Mouse (Mus musculus): ENCODE measurements around the gene Eif4e1b. TPM values are rescaled to one million over a fixed set of nuclear protein-coding genes. Genes with fewer than 3 reads are reported as not detected.

The Eif4e1b gene
- polyA plus RNA-seq, 1 experiment from 2014 or later = not detected

DNA sequence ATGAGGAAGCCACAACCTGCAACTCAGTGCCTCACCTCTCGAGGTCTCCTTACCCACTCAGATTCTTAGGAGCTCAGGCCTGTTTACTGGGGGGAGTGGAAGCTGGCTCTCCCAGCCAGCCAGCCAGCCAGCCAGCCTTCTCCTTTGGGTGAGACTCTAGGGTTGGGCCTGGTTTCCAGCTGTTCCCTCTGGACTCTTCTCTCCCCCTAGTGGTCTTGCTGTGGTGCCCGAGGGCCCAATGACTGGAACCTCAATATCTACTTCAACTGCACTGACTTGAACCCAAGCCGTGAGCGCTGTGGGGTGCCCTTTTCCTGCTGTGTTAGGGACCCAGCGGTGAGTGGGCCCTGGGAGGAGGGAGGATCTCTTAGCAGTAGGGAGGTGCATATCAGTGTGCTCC, 11.0 kb downstream of the Eif4e1b start:
- H3K9ac ChIP-seq (ENCODE audit: low read depth, low read length) = no peak overlapping the region
- H3K27ac ChIP-seq (ENCODE audit: low read depth, low read length) = no peak overlapping the region
- H3K4me3 ChIP-seq (ENCODE audit: low read length) = no peak overlapping the region
- peaks cover 13% of the 10 kb centered on the region for H3K27me3 ChIP-seq (ENCODE audit: control insufficient read depth, insufficient read depth, low read length)
- WGBS = 53% methylated on average over 5 of the region's 5 CpGs
- ATAC-seq (ENCODE audit: low FRiP score, low TSS enrichment) = no peak
- peaks cover 3% of the 10 kb centered on the region; the same call in 1 of the 2 replicates for H3K4me1 ChIP-seq (ENCODE audit: control insufficient read depth, insufficient read depth, low read length)
- no peaks in the 10 kb centered on the region for H3K9me3 ChIP-seq (ENCODE audit: control insufficient read depth, low read length)
- H3K36me3 ChIP-seq (ENCODE audit: control insufficient read depth, insufficient read depth, low read length) = no peaks in the 10 kb centered on the region
- no peak overlapping the region for H3K4me2 ChIP-seq (replicated peaks; ENCODE audit: low read depth, low read length)

- 33% methylated on average over 4 of the region's 4 CpGs for WGBS
- Histone ChIP-seq H3K36me3 (ENCODE audit: control insufficient read depth, insufficient read depth, low read length) (no peaks in the 10 kb centered on the region), H3K27ac (ENCODE audit: low read depth, low read length) (no peak overlapping the region), H3K4me3 (ENCODE audit: low read length) (no peak overlapping the region), H3K4me1 (ENCODE audit: control insufficient read depth, insufficient read depth, low read length) (no peaks in the 10 kb centered on the region), H3K9ac (ENCODE audit: low read depth, low read length) (no peak overlapping the region), H3K4me2 (replicated peaks; ENCODE audit: low read depth, low read length) (no peak overlapping the region), H3K9me3 (ENCODE audit: control insufficient read depth, low read length) (no peaks in the 10 kb centered on the region), H3K27me3 (ENCODE audit: control insufficient read depth, insufficient read depth, low read length) (peaks cover 6% of the 10 kb centered on the region)
- no peak for ATAC-seq (ENCODE audit: low FRiP score, low TSS enrichment)
These were observed 13.6 kb downstream of the Eif4e1b start for GRCm38 (mm10) chr13:54797356-54797755.

DNA sequence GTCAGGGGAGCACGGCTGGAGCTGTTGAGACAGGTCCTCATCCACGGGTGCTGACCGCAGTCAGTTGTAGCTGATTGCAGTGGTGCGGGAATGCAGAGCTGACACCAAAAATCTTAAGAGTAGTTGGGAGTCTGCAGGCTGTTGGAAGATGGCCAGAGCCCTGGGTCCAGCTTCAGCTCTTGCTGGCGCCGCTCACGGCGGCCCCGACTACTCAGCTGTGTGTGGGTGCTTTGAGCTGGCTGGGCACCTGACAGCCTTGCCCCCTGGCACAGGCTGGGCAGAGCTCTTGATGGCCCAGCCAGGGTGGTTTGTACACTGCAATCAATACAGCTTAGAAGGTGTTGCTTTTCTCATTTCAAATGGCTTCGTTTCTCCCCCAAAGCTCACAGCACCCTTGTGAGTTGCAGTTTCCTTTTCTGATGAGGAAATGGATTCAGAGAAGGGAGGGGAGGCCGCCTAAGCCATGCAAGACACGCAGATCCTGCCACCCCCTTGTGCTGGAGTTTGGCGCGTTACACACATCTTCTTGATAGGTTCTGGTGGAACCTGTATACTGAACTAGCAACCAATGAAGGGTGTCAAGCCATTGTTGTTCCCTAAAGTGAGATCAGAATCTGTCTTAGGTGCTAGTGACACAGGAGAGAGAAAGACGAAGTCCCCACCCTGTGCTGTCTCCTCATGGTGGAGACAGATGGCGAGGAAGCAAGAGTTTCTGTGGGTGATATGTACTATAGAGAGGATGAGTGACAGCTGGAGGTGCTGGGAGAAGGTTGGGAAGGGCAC, 14.3 kb downstream of the Eif4e1b start:
- Histone ChIP-seq H3K4me2 (replicated peaks; ENCODE audit: low read depth, low read length) (no peak overlapping the region), H3K9me3 (ENCODE audit: control insufficient read depth, low read length) (no peaks in the 10 kb centered on the region), H3K9ac (ENCODE audit: low read depth, low read length) (no peak overlapping the region), H3K27ac (ENCODE audit: low read depth, low read length) (no peak overlapping the region), H3K36me3 (ENCODE audit: control insufficient read depth, insufficient read depth, low read length) (no peaks in the 10 kb centered on the region), H3K27me3 (ENCODE audit: control insufficient read depth, insufficient read depth, low read length) (peaks cover 4% of the 10 kb centered on the region; the same call in 1 of the 2 replicates), H3K4me1 (ENCODE audit: control insufficient read depth, insufficient read depth, low read length) (no peaks in the 10 kb centered on the region), H3K4me3 (ENCODE audit: low read length) (no peak overlapping the region)
- 75% methylated on average over 16 of the region's 16 CpGs for WGBS
- ATAC-seq (ENCODE audit: low FRiP score, low TSS enrichment) = no peak

- Histone ChIP-seq H3K9me3 (ENCODE audit: control insufficient read depth, low read length) (no peaks in the 10 kb centered on the region), H3K27me3 (ENCODE audit: control insufficient read depth, insufficient read depth, low read length) (peaks cover 4% of the 10 kb centered on the region; the same call in 1 of the 2 replicates), H3K9ac (ENCODE audit: low read depth, low read length) (no peak overlapping the region), H3K36me3 (ENCODE audit: control insufficient read depth, insufficient read depth, low read length) (no peaks in the 10 kb centered on the region), H3K27ac (ENCODE audit: low read depth, low read length) (no peak overlapping the region), H3K4me2 (replicated peaks; ENCODE audit: low read depth, low read length) (no peak overlapping the region), H3K4me1 (ENCODE audit: control insufficient read depth, insufficient read depth, low read length) (no peaks in the 10 kb centered on the region), H3K4me3 (ENCODE audit: low read length) (no peak overlapping the region)
- 70% methylated on average over 10 of the region's 10 CpGs for WGBS
- no peak for ATAC-seq (ENCODE audit: low FRiP score, low TSS enrichment)
These were observed 14.9 kb downstream of the Eif4e1b start for GRCm38 (mm10) chr13:54798740-54799139.

GRCm38 (mm10) chr13:54799701-54800100, 15.9 kb downstream of the Eif4e1b start:
- ATAC-seq (ENCODE audit: low FRiP score, low TSS enrichment) = no peak
- Histone ChIP-seq H3K9me3 (ENCODE audit: control insufficient read depth, low read length) (no peaks in the 10 kb centered on the region), H3K27ac (ENCODE audit: low read depth, low read length) (no peak overlapping the region), H3K4me3 (ENCODE audit: low read length) (no peak overlapping the region), H3K36me3 (ENCODE audit: control insufficient read depth, insufficient read depth, low read length) (no peaks in the 10 kb centered on the region), H3K27me3 (ENCODE audit: control insufficient read depth, insufficient read depth, low read length) (peaks cover 4% of the 10 kb centered on the region; the same call in 1 of the 2 replicates), H3K9ac (ENCODE audit: low read depth, low read length) (no peak overlapping the region), H3K4me2 (replicated peaks; ENCODE audit: low read depth, low read length) (no peak overlapping the region), H3K4me1 (ENCODE audit: control insufficient read depth, insufficient read depth, low read length) (no peaks in the 10 kb centered on the region)
- 27% methylated on average over 9 of the region's 9 CpGs for WGBS

DNA sequence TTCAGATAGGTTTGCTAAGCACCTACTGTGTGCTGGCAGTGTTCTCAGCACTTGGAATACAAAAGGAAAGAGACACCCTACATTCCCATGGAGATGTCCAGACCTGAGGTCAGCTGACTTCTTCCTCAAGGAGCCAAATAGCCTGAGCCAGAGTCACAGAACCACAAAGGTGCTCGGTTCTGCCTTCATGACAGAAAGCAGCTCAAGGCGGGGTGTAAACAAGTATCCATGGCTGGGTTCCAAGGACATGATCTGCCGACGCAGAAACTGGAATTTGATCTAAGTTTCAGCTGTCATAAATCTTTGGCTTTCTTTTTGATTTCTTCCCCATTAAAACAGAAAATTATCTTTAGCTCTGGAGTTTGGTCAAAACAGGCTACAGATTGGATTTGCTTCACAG, 16.4 kb downstream of the Eif4e1b start:
- Histone ChIP-seq H3K9me3 (ENCODE audit: control insufficient read depth, low read length) (no peaks in the 10 kb centered on the region), H3K9ac (ENCODE audit: low read depth, low read length) (no peak overlapping the region), H3K4me2 (replicated peaks; ENCODE audit: low read depth, low read length) (no peak overlapping the region), H3K4me3 (ENCODE audit: low read length) (no peak overlapping the region), H3K36me3 (ENCODE audit: control insufficient read depth, insufficient read depth, low read length) (no peaks in the 10 kb centered on the region), H3K4me1 (ENCODE audit: control insufficient read depth, insufficient read depth, low read length) (no peaks in the 10 kb centered on the region), H3K27me3 (ENCODE audit: control insufficient read depth, insufficient read depth, low read length) (peaks cover 4% of the 10 kb centered on the region; the same call in 1 of the 2 replicates), H3K27ac (ENCODE audit: low read depth, low read length) (no peak overlapping the region)
- WGBS = 44% methylated on average over 4 of the region's 4 CpGs
- ATAC-seq (ENCODE audit: low FRiP score, low TSS enrichment) = no peak

GRCm38 (mm10) chr13:54803010-54803409, 19.2 kb downstream of the Eif4e1b start:
- no peak overlapping the region for H3K4me3 ChIP-seq (ENCODE audit: low read length)
- H3K36me3 ChIP-seq (ENCODE audit: control insufficient read depth, insufficient read depth, low read length) = no peaks in the 10 kb centered on the region
- no peak overlapping the region for H3K27ac ChIP-seq (ENCODE audit: low read depth, low read length)
- no peak overlapping the region for H3K9ac ChIP-seq (ENCODE audit: low read depth, low read length)
- no peaks in the 10 kb centered on the region for H3K9me3 ChIP-seq (ENCODE audit: control insufficient read depth, low read length)
- no peak for ATAC-seq (ENCODE audit: low FRiP score, low TSS enrichment)
- peaks cover 15% of the 10 kb centered on the region for H3K27me3 ChIP-seq (ENCODE audit: control insufficient read depth, insufficient read depth, low read length)
- H3K4me1 ChIP-seq (ENCODE audit: control insufficient read depth, insufficient read depth, low read length) = no peaks in the 10 kb centered on the region
- H3K4me2 ChIP-seq (replicated peaks; ENCODE audit: low read depth, low read length) = no peak overlapping the region
- 83% methylated on average over 6 of the region's 6 CpGs for WGBS

- WGBS = 36% methylated on average over 21 of the region's 21 CpGs
- no peak for ATAC-seq (ENCODE audit: low FRiP score, low TSS enrichment)
- H3K27ac ChIP-seq (ENCODE audit: low read depth, low read length) = no peak overlapping the region
- no peak overlapping the region for H3K4me3 ChIP-seq (ENCODE audit: low read length)
- no peak overlapping the region for H3K4me2 ChIP-seq (replicated peaks; ENCODE audit: low read depth, low read length)
- no peak overlapping the region for H3K9ac ChIP-seq (ENCODE audit: low read depth, low read length)
- H3K9me3 ChIP-seq (ENCODE audit: control insufficient read depth, low read length) = no peaks in the 10 kb centered on the region
- peaks cover 14% of the 10 kb centered on the region; the same call in 1 of the 2 replicates for H3K27me3 ChIP-seq (ENCODE audit: control insufficient read depth, insufficient read depth, low read length)
- no peaks in the 10 kb centered on the region for H3K4me1 ChIP-seq (ENCODE audit: control insufficient read depth, insufficient read depth, low read length)
- no peaks in the 10 kb centered on the region for H3K36me3 ChIP-seq (ENCODE audit: control insufficient read depth, insufficient read depth, low read length)
These were observed 21.5 kb downstream of the Eif4e1b start for GRCm38 (mm10) chr13:54805134-54805838.

DNA sequence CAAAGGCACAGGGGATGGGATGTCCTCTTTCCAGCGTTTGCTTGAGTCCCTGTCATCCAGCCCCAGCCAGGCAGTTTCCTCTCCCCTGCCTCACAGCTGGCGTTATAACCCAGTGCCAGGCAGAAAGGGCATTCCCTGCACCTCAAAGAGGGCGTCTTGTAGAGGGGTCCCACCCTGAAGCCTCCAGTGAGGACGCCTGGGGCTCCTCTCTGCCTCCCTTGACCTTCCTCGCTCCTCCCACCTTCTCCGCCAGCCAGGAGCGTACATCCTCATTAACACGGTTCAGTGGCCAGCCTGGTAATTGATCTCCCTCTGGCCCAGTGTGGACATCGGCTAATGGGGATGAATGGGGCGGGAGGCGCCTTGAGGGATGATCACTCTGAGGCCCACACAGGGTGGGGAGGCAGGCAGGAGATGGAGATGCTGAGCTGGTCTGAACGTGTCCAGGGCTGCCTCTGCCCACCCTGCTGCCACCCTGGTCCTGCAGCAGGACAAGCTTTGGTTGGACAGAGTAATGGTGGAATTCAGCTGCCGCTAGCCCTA, 22.7 kb downstream of the Eif4e1b start:
- 12% methylated on average over 13 of the region's 13 CpGs for WGBS
- no peak overlapping the region for H3K4me2 ChIP-seq (replicated peaks; ENCODE audit: low read depth, low read length)

More for the DNA sequence above, 22.7 kb downstream of the Eif4e1b start:
- Histone ChIP-seq H3K27me3 (ENCODE audit: control insufficient read depth, insufficient read depth, low read length) (peaks cover 14% of the 10 kb centered on the region; the same call in 1 of the 2 replicates), H3K9ac (ENCODE audit: low read depth, low read length) (no peak overlapping the region), H3K4me3 (ENCODE audit: low read length) (no peak overlapping the region), H3K9me3 (ENCODE audit: control insufficient read depth, low read length) (no peaks in the 10 kb centered on the region), H3K27ac (ENCODE audit: low read depth, low read length) (no peak overlapping the region), H3K36me3 (ENCODE audit: control insufficient read depth, insufficient read depth, low read length) (no peaks in the 10 kb centered on the region), H3K4me1 (ENCODE audit: control insufficient read depth, insufficient read depth, low read length) (no peaks in the 10 kb centered on the region)
- ATAC-seq (ENCODE audit: low FRiP score, low TSS enrichment) = peak; percentile 94

Measured in kidney, embryonic 14.5 days (tissue).